Mouse (Mus musculus) neutrophil, adult 65 days (primary cell): Measurements from ENCODE around the gene Mrap. TPM values are rescaled to one million over a fixed set of nuclear protein-coding genes. Genes with fewer than 3 reads are reported as not detected.

Source experiments
- total RNA-seq: library from RNA; stranded (reverse); gene quantifications from 2 replicates; pipeline ENCODE4 v1.2.4, GENCODE M21; 2023

The Mrap gene
- not detected in 2 replicates for total RNA-seq

DNA sequence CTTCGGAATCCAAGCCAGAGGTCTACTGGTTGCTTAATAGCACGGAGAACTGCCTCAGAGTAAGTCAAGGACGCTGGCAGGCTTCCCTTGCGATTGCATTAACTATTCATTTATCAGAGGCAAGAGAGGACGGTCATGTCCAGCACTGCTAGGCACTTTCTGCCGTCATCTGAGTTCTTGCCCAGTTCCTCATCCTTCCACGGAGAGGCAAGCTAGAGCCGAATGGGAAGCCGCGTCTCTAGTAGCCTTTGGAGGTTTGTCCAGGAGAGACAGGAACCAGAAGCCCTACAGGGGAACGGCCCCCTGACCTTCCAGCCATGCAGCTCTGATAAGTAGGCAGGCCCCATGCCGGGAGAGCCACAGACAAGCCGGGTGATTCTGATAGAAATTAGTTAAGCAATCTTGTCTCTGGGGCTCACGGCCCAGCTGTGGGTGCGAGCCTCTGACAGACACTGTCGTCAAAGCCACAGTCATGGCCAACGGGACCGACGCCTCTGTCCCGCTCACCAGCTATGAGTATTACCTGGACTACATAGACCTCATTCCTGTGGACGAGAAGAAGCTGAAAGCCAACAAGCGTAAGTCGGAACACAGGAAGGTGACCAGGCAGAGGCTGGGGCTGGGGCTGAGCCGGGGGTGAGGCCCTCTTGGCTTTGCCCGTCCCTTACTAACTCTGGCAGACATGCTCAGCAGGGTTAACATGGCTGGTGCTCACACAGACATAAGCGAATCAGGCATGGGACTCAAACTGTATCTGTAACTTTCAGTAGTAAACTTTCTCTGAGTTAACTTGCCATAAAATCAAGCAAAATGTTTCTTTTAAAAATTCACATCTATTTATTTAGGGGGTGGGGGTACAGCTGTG lies at the start of gene Mrap:
Gene Mrap, plus strand, starts transcription at position 116 of the 865 bp plus-strand sequence.

GRCm38 (mm10) chr16:90727233-90728115 lies 10.5 kb upstream of the Mrap start, which contains the start of gene Mis18a:
Mis18a (minus strand) TSS chr16:90727404.

Other genes starting within 250 kb of the Mrap start
- 21.0 and 28.7 TPM in 2 replicates for gene Mis18a, start 10.8 kb upstream of the Mrap start, total RNA-seq
- 7.1 and 10.0 TPM in 2 replicates for gene Urb1, start 72.2 kb downstream of the Mrap start, total RNA-seq
- gene Eva1c, start 88.5 kb downstream of the Mrap start, total RNA-seq = not detected in 2 replicates
- gene Cfap298, start 196.9 kb downstream of the Mrap start, total RNA-seq = 2.7 and 5.8 TPM in 2 replicates